Mouse (Mus musculus) limb, embryonic 14.5 days (tissue): Measurements from ENCODE around the gene St8sia2. TPM values are rescaled to one million over a fixed set of nuclear protein-coding genes. Genes with fewer than 3 reads are reported as not detected.
"Not testable (repeated sequence)": the region's sequence is repeated elsewhere in the genome, so short reads cannot be mapped to it uniquely, and the experiment has no call there.

ENCODE experiments used
- ATAC-seq: fragments of 200-750 bp; cut with Nextera tagmentation; 2 replicates; pipeline ENCODE4 v1.8.0; 2017; ENCODE audit warnings: low read depth, moderate number of reproducible peaks, moderate TSS enrichment; ENCODE audit not compliant: low FRiP score
- DNase-seq: peaks from one replicate; pipeline ENCODE4 v3.0.0-alpha.2; 2015; ENCODE audit warnings: low spot score
- H3K27ac ChIP-seq: fragments of 300-500 bp; sonication (generic); replicated peaks from 2 replicates; pipeline ENCODE4 v1.5.1; 2014; ENCODE audit warnings: low read depth, mild to moderate bottlenecking, low read length, moderate library complexity, mixed read lengths
- H3K27me3 ChIP-seq: fragments of 300-500 bp; sonication (generic); 2 replicates; pipeline ENCODE4 v1.6.1; 2014; ENCODE audit warnings: low read length, mixed read lengths; ENCODE audit not compliant: control insufficient read depth, insufficient read depth
- H3K36me3 ChIP-seq: fragments of 300-500 bp; sonication (generic); 2 replicates; pipeline ENCODE4 v1.6.1; 2014; ENCODE audit warnings: mild to moderate bottlenecking, low read length, moderate library complexity, mixed read lengths; ENCODE audit not compliant: control insufficient read depth, insufficient read depth
- H3K4me1 ChIP-seq: fragments of 300-500 bp; sonication (generic); 2 replicates; pipeline ENCODE4 v1.6.1; 2014; ENCODE audit warnings: antibody characterized with exemption, low read length, mixed read lengths; ENCODE audit not compliant: control insufficient read depth, insufficient read depth
- H3K4me2 ChIP-seq: fragments of 300-500 bp; sonication (generic); replicated peaks from 2 replicates; pipeline ENCODE4 v1.6.1; 2014; ENCODE audit warnings: low read depth, mild to moderate bottlenecking, low read length, moderate library complexity; ENCODE audit not compliant: severe bottlenecking
- H3K4me3 ChIP-seq: fragments of 300-500 bp; sonication (generic); replicated peaks from 2 replicates; pipeline ENCODE4 v1.5.1; 2014; ENCODE audit warnings: low read length
- H3K9ac ChIP-seq: fragments of 300-500 bp; sonication (generic); 2 replicates; pipeline ENCODE4 v1.6.1; 2014; ENCODE audit warnings: mild to moderate bottlenecking, low read depth, low read length, moderate library complexity; ENCODE audit not compliant: severe bottlenecking
- H3K9me3 ChIP-seq: fragments of 300-500 bp; sonication (generic); 2 replicates; pipeline ENCODE4 v1.6.1; 2016; ENCODE audit warnings: low read length; ENCODE audit not compliant: control insufficient read depth
- POLR2A ChIP-seq: fragments of 200-500 bp; IDR thresholded peaks from 2 replicates; pipeline ENCODE4 v1.8.0; 2012; ENCODE audit warnings: inconsistent platforms, mild to moderate bottlenecking, moderate library complexity, borderline replicate concordance; ENCODE audit not compliant: insufficient read depth, insufficient read length; ENCODE audit errors: extremely low read depth
- WGBS: fragments of 180-500 bp; shearing (Covaris S2); extraction: QIAGEN DNeasy Blood & Tissue Kit; methylation state at CpG from one replicate; pipeline ENCODE4 v1.1.7; 2014; 5-methylcytosine and 5-hydroxymethylcytosine counted together
- polyA plus RNA-seq, 2 experiments: library from polyadenylated mRNA; depleted of rRNA in 1 of 2; stranded (reverse) in 1 of 2; unstranded in 1 of 2; fragments of >200 nt; fragmentation: Nextera tagmentation in 1 of 2; extraction: Ambion mirVana in 1 of 2; gene quantifications; 2 replicates each; pipeline versions ENCODE4 v1.2.1 to v1.2.3; 2012 to 2014

Gene St8sia2
- polyA plus RNA-seq, 2 experiments, result 17.2 to 18.0 TPM

DNA sequence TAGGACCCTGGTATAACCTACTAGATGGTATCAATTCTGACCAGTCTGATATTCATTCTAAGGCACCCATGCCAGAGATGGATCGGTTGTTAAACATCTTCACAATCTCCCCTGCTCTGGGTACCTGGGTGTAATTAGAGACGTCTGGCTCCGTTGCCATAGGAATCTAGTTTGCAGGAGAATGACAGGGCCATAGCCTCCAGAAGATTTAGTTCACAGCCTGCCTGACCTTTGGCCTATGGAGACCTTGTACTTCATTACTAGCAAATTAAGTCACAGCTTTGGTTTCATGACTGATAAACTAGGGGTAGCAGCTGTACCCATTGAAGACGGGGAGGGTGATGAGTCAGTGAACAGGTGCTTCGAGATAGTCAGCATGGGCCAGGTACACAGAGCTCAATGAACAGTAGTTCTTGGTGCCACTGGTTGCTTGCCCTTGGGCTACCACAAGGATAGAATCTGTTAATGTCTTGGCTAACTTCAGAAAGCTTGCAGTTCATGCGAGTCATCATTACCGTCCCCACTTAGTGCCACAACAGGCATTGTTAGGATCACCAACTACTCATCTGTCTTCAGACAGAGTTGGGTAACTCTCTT is 4.4 kb downstream of the St8sia2 start:
- H3K9me3 ChIP-seq, result no peaks in the 10 kb centered on the region
- H3K9ac ChIP-seq, result no peak overlapping the region
- ATAC-seq, result no peak
- 0 out of 2 replicates have a peak, but pooled peaks cover 3% of the 10 kb centered on the region for H3K36me3 ChIP-seq
- H3K4me2 ChIP-seq, result no peak overlapping the region
- H3K4me1 ChIP-seq, result 0 out of 2 replicates have a peak, but pooled peaks cover 14% of the 10 kb centered on the region
- no peaks in the 10 kb centered on the region for H3K27me3 ChIP-seq
- WGBS, result 51% methylated on average over 7 of the region's 7 CpGs
- H3K4me3 ChIP-seq, result no peak overlapping the region
- no peak for DNase-seq
- no peak for TF ChIP-seq POLR2A
- H3K27ac ChIP-seq, result no peak overlapping the region

DNA sequence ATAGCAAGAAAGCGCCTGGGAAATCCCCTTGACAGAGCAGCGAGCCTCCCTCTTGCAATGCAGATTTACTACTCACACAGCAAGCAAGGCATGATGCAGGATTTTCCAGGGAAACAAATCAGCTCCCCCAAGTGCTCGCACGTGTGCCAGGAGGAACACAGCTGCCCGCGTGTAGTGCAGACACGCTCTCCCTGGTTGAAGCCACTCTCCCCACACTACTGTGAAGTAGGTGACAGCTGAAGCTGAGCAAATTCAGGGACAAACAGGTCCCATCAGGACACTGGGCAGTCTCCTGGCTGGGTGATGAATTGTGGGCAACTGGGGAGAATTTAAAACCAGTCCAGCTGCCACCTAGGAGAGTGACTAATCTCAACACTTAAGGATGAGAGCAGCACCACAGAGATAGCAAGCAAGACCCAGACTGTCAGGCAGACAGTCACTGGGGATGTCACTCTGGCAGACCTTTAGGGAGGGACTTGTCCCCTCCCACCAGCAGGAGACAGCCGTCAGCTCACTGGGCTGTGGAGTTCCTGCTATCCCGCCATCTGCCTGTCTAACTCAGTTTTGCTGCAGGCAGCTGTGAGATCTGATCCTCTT is 6.6 kb downstream of the St8sia2 start:
- DNase-seq (peak; percentile 55), ATAC-seq (peak; percentile 83)
- 0 out of 2 replicates have a peak, but pooled peaks cover 3% of the 10 kb centered on the region for H3K36me3 ChIP-seq
- no peak overlapping the region for H3K4me3 ChIP-seq
- H3K27ac ChIP-seq, result no peak overlapping the region
- no peaks in the 10 kb centered on the region for H3K27me3 ChIP-seq
- H3K4me1 ChIP-seq, result peaks cover 13% of the 10 kb centered on the region; the same call in 1 of the 2 replicates
- no peaks in the 10 kb centered on the region for H3K9me3 ChIP-seq
- no peak overlapping the region for H3K9ac ChIP-seq
- no peak for TF ChIP-seq POLR2A
- no peak overlapping the region for H3K4me2 ChIP-seq
- WGBS, result 12% methylated on average over 9 of the region's 9 CpGs

DNA sequence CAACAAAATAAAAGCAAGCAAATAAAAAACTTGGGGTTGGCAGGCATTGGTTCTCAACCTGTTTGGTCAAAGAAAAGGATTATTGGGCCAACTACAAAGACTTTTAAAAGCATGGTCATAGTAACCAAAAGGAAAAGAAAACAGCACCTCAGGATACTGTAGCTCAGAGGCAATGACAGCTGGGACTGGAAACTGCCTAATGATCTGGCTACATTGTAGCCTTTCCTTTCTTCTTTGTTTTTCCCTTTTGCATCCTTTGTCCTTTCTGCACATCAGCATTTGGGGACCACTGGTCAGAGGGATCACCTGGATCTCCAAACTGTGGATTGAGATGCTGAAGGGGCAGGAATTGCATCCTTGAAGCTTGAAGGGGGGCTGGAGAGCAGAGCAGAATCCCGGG is 7.1 kb downstream of the St8sia2 start:
- Histone ChIP-seq H3K27me3 (no peaks in the 10 kb centered on the region), H3K9me3 (no peaks in the 10 kb centered on the region), H3K4me3 (no peak overlapping the region), H3K4me1 (peaks cover 11% of the 10 kb centered on the region; the same call in 1 of the 2 replicates), H3K4me2 (no peak overlapping the region), H3K36me3 (0 out of 2 replicates have a peak, but pooled peaks cover 3% of the 10 kb centered on the region), H3K9ac (no peak overlapping the region), H3K27ac (no peak overlapping the region)
- ATAC-seq, result no peak
- 10% methylated on average over 1 of the region's 1 CpGs for WGBS
- no peak for TF ChIP-seq POLR2A
- no peak for DNase-seq

DNA sequence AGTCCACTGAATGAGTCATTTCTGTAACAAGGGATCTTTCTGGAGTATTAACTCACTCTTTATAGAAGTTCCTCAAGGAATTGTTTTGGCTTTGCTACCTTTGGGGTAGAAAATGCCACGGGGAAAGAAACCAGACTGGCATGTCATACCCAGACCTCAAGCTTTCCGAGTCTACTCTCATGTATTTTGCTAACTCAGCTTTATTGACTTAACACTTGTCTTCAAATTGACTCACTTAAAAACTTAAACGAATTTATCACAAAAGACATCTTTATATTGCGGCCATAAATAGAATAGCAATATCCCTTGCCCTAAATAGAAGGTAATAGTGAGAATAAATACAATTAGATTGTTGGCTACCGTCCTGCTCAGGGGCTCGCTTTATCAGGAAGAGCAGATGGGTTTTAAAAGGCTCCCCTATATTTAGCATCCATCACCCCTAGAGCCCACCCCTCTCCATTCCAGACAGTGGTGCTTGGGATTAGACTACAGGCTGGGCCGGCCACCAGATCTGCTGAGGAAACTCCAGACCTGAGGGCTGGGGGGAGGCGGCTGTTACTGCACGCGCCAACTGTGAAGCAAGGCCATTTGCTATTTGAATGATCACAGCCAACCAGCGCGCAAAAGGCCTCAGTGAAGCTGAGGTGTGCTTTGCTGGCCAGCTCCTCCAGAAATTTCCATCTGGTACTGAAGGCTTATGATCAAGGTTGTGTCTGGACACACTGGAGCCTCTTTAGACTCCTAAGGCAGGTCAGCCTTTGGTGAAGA is 12.6 kb downstream of the St8sia2 start:
- TF ChIP-seq POLR2A, result no peak
- ATAC-seq, result no peak
- WGBS, result 69% methylated on average over 12 of the region's 12 CpGs
- Histone ChIP-seq H3K4me3 (no peak overlapping the region), H3K27me3 (no peaks in the 10 kb centered on the region), H3K4me2 (no peak overlapping the region), H3K27ac (no peak overlapping the region), H3K4me1 (peaks cover 4% of the 10 kb centered on the region; the same call in 1 of the 2 replicates), H3K36me3 (0 out of 2 replicates have a peak, but pooled peaks cover 3% of the 10 kb centered on the region), H3K9ac (no peak overlapping the region), H3K9me3 (no peaks in the 10 kb centered on the region)
- DNase-seq, result no peak

DNA sequence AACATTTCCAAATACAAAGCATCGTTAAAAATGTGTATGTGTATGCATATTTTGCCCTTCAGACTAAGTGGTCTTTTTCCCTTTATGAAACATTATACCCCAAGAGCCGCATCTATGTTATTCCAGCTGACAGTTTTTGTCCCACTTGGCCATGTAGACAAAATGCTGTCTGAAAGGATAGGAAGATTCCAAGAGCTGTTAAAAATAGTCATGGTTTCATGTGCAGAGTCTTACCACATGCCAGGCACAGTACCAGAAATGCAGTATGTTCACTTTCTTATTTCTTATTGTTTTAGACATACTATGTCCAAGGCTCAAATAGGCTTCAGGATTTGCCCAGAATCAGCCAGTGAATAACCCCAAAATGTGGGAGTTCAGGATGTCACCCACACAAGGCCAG is 24.1 kb downstream of the St8sia2 start:
- WGBS, result 95% methylated on average over 2 of the region's 2 CpGs
- no peak for ATAC-seq
- H3K4me1 ChIP-seq, result no peaks in the 10 kb centered on the region
- TF ChIP-seq POLR2A, result no peak
- H3K27ac ChIP-seq, result no peak overlapping the region
- H3K9me3 ChIP-seq, result no peaks in the 10 kb centered on the region
- no peak overlapping the region for H3K9ac ChIP-seq
- DNase-seq, result no peak
- H3K4me3 ChIP-seq, result no peak overlapping the region
- no peaks in the 10 kb centered on the region for H3K27me3 ChIP-seq
- no peak overlapping the region for H3K4me2 ChIP-seq
- H3K36me3 ChIP-seq, result no peaks in the 10 kb centered on the region

DNA sequence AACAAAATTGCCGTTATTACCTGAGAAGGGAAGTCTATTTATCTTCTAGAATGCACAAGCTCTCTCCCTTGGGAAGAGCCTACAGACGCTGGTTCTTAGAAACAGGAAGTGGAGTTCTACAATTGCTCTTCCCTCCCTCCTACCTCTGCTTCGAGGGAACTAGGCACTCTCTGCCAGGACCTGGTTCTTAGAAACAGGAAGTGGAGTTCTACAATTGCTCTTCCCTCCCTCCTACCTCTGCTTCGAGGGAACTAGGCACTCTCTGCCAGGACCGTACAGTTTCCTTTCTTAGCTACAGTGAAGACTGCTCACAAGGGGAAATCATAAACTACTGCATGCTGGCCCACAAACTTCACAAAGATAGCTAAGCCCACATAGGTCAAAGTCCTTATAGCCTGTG is 41.3 kb downstream of the St8sia2 start:
- H3K4me2 ChIP-seq, H3K9ac ChIP-seq, DNase-seq, H3K27me3 ChIP-seq, H3K4me1 ChIP-seq, H3K4me3 ChIP-seq, H3K9me3 ChIP-seq, H3K27ac ChIP-seq, ATAC-seq: not testable (repeated sequence)
- WGBS, result 54% methylated on average over 5 of the region's 5 CpGs
- H3K36me3 ChIP-seq, result peaks cover 34% of the 10 kb centered on the region
